Mouse (Mus musculus) liver, adult 2 months (tissue): ENCODE data around the gene Qser1. TPM values are rescaled to one million over a fixed set of nuclear protein-coding genes. Genes with fewer than 3 reads are reported as not detected.

ENCODE experiments used
- DNase-seq: peaks from one replicate; pipeline ENCODE4 v3.0.0-alpha.2; 2011; ENCODE audit warnings: low read depth, low spot score; ENCODE audit errors: extremely low read depth
- H3K27ac ChIP-seq: fragments of 200-500 bp; replicated peaks from 2 replicates; pipeline ENCODE4 v1.5.1; 2012; ENCODE audit warnings: low read depth, mild to moderate bottlenecking, control low read depth, inconsistent platforms, low read length; ENCODE audit not compliant: insufficient read depth
- H3K27me3 ChIP-seq: fragments of 200-500 bp; 2 replicates; pipeline ENCODE4 v1.6.1; 2012; ENCODE audit warnings: mild to moderate bottlenecking, moderate library complexity, low read length, inconsistent platforms; ENCODE audit not compliant: control insufficient read depth, insufficient read depth
- H3K36me3 ChIP-seq: fragments of 200-500 bp; 2 replicates; pipeline ENCODE4 v1.6.1; 2012; ENCODE audit warnings: low read length, inconsistent platforms; ENCODE audit not compliant: control insufficient read depth, insufficient read depth
- H3K4me1 ChIP-seq: fragments of 200-500 bp; 2 replicates; pipeline ENCODE4 v1.6.1; 2011; ENCODE audit warnings: low read length; ENCODE audit not compliant: control insufficient read depth, insufficient read depth
- H3K4me3 ChIP-seq: fragments of 200-500 bp; 2 replicates; pipeline ENCODE4 v1.5.1; 2011; ENCODE audit warnings: low read depth, mild to moderate bottlenecking, control low read depth, low read length, moderate library complexity; ENCODE audit not compliant: insufficient read depth
- H3K79me2 ChIP-seq: fragments of 200-500 bp; 2 replicates; pipeline ENCODE4 v1.6.1; 2012; ENCODE audit warnings: inconsistent platforms, mild to moderate bottlenecking, low read length, moderate library complexity; ENCODE audit not compliant: control insufficient read depth, insufficient read depth
- H3K9ac ChIP-seq: fragments of 200-500 bp; 2 replicates; pipeline ENCODE4 v1.6.1; 2012; ENCODE audit warnings: low read depth, mild to moderate bottlenecking, control low read depth, inconsistent platforms, low read length
- CTCF ChIP-seq: fragments of 200-500 bp; IDR thresholded peaks from 2 replicates; pipeline ENCODE4 v1.5.1; 2011; ENCODE audit warnings: low read depth, low read length, control low read depth
- POLR2A ChIP-seq: fragments of 200-500 bp; IDR thresholded peaks from 2 replicates; pipeline ENCODE4 v1.6.1; 2011; ENCODE audit warnings: low read length, control low read depth; ENCODE audit not compliant: insufficient read depth; ENCODE audit errors: extremely low read depth
- WGBS: fragments of 180-500 bp; shearing (Covaris S2); methylation state at CpG from one replicate; pipeline ENCODE4 v1.1.7; 2018; 5-methylcytosine and 5-hydroxymethylcytosine counted together
- polyA plus RNA-seq: library from polyadenylated mRNA; depleted of rRNA; stranded (reverse); fragments of >200 nt; gene quantifications from 2 replicates; pipeline ENCODE4 v1.2.3, GENCODE M21; 2012; rRNA removed
- total RNA-seq: library from RNA; depleted of rRNA; stranded (reverse); fragments of >200 nt; gene quantifications from 2 replicates; pipeline ENCODE4 v1.2.3, GENCODE M21; 2014; rRNA removed

The Qser1 gene
- total and polyA plus RNA-seq, 2 experiments = 2.2 to 6.0 TPM

- Histone ChIP-seq H3K27ac (peak within 1 kb of the TSS; percentile 77), H3K36me3 (no peaks in the 10 kb centered on the region), H3K79me2 (no peaks in the 10 kb centered on the region), H3K4me3 (peak within 1 kb of the TSS; percentile 96), H3K4me1 (no peaks in the 10 kb centered on the region), H3K27me3 (no peaks in the 10 kb centered on the region), H3K9ac (peak within 1 kb of the TSS; percentile 97)
- peak; percentile 43 for DNase-seq
- under 1% methylated on average over 99 of the region's 99 CpGs for WGBS
- no peak for TF ChIP-seq POLR2A
- no peak for TF ChIP-seq CTCF
Measured at GRCm38 (mm10) chr2:104711585-104712485, 104.7 kb downstream of the Qser1 start, which contains the start of gene Tcp11l1. Gene Tcp11l1 (minus strand): TSS chr2:104712169.

GRCm38 (mm10) chr2:104710670-104711370 is 105.7 kb downstream of the Qser1 start:
- Histone ChIP-seq H3K79me2 (no peaks in the 10 kb centered on the region), H3K4me3 (no peak overlapping the region), H3K36me3 (no peaks in the 10 kb centered on the region; the same call in 1 of the 2 replicates), H3K4me1 (no peaks in the 10 kb centered on the region), H3K9ac (no peak overlapping the region), H3K27ac (no peak overlapping the region), H3K27me3 (no peaks in the 10 kb centered on the region)
- no peak for DNase-seq
- 58% methylated on average over 6 of the region's 6 CpGs for WGBS
- TF ChIP-seq CTCF = no peak
- TF ChIP-seq POLR2A = no peak

- Histone ChIP-seq H3K27ac (no peak overlapping the region), H3K79me2 (no peaks in the 10 kb centered on the region), H3K27me3 (no peaks in the 10 kb centered on the region), H3K4me1 (no peaks in the 10 kb centered on the region), H3K4me3 (no peak overlapping the region), H3K9ac (no peak overlapping the region), H3K36me3 (no peaks in the 10 kb centered on the region; the same call in 1 of the 2 replicates)
- no peak for TF ChIP-seq POLR2A
- WGBS = 77% methylated on average over 6 of the region's 6 CpGs
- no peak for DNase-seq
Measured at GRCm38 (mm10) chr2:104709786-104710337, 106.7 kb downstream of the Qser1 start.

Other genes starting within 250 kb of the Qser1 start
- 10.5 and 11.8 TPM in 2 replicates for gene Cstf3, start 226.2 kb downstream of the Qser1 start, total RNA-seq
- 5.1 and 5.2 TPM in 2 replicates for gene Cstf3, start 226.2 kb downstream of the Qser1 start, polyA plus RNA-seq
- gene Tcp11l1, start 104.6 kb downstream of the Qser1 start, total RNA-seq = 4.1 and 5.3 TPM in 2 replicates
- 3.1 and 3.5 TPM in 2 replicates for gene Tcp11l1, start 104.6 kb downstream of the Qser1 start, polyA plus RNA-seq
- not detected in 2 replicates for gene Pin1rt1, start 100.4 kb downstream of the Qser1 start, total RNA-seq
- not detected in 2 replicates for gene Pin1rt1, start 100.4 kb downstream of the Qser1 start, polyA plus RNA-seq
- gene Depdc7, start 73.9 kb downstream of the Qser1 start, total RNA-seq = 50.9 and 53.5 TPM in 2 replicates
- 26.4 and 30.0 TPM in 2 replicates for gene Depdc7, start 73.9 kb downstream of the Qser1 start, polyA plus RNA-seq
- gene Prrg4, start 33.1 kb upstream of the Qser1 start, total RNA-seq = 0.37 and 0.60 TPM in 2 replicates
- gene Prrg4, start 33.1 kb upstream of the Qser1 start, polyA plus RNA-seq = 0.05 TPM in 1 of 2 replicates, not detected in the other
- gene Ccdc73, start 51.0 kb upstream of the Qser1 start, total RNA-seq = 3.1 and 4.9 TPM in 2 replicates
- 0.56 TPM in 1 of 2 replicates, not detected in the other for gene Ccdc73, start 51.0 kb upstream of the Qser1 start, polyA plus RNA-seq
- 104 and 122 TPM in 2 replicates for gene Eif3m, start 200.3 kb upstream of the Qser1 start, total RNA-seq
- 13.6 and 19.1 TPM in 2 replicates for gene Eif3m, start 200.3 kb upstream of the Qser1 start, polyA plus RNA-seq